Mouse (Mus musculus): ENCODE data around the gene Mmd. TPM values are rescaled to one million over a fixed set of nuclear protein-coding genes. Genes with fewer than 3 reads are reported as not detected.

Gene Mmd
- polyA plus RNA-seq, 1 experiment from 2014 or later: 80.2 TPM

DNA sequence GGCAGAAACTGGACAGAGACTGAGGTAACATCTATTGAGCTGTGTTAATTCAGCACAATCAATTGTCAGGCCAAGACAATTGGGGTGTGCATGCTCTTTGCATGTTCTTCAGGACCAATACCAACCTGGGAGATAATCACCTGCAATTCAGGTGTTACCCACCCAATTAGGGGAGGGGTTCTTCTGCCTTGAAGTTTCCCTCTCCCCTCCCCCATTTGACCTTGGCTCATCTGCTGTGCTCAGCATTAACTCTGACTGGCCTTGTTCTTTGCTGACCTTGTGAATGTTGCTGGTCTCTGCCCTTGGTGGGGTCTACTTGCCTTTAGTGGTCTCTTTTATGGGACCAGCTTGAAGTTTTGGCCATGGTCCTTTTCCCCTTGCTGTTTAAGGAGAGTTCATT is 19.5 kb upstream of the Mmd start:
- H3K27me3 ChIP-seq (ENCODE audit: control insufficient read depth, insufficient read depth, low read length): no peaks in the 10 kb centered on the region
- no peak overlapping the region; the same call in 1 of the 2 replicates for H3K9ac ChIP-seq (ENCODE audit: low read length)
- H3K27ac ChIP-seq (ENCODE audit: low read length): peak overlapping the region; percentile 72
- no peak overlapping the region for H3K4me3 ChIP-seq (ENCODE audit: low read length)
- no peaks in the 10 kb centered on the region for H3K9me3 ChIP-seq (replicated peaks; ENCODE audit: control insufficient read depth, low read length)
- H3K4me2 ChIP-seq (ENCODE audit: low read depth, low read length): no peak overlapping the region
- H3K4me1 ChIP-seq (ENCODE audit: control insufficient read depth, insufficient read depth, low read length): peaks cover 18% of the 10 kb centered on the region
- no peaks in the 10 kb centered on the region for H3K36me3 ChIP-seq (ENCODE audit: control insufficient read depth, insufficient read depth)
- ATAC-seq (replicated peaks; ENCODE audit: extremely low read depth, insufficient read depth, low FRiP score): no peak

DNA sequence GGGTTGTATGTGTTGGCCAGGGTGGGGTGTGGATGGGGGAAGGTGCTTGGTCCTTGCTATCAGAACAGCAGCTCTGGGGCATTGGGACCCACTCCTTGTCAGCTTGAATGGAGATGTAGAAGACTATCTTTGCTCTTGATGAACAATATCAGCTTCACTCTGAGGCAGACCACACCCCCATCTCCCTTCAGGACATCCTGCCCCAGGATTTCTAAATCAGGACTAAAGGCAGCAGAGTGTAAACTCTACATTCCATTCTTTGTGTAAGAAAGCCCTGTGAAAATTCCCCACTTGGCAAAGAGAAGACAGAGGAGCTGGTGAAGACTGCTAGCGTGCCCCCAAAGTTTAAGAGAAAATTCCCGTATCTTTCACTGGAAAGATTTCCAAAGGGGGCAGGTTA is 18.6 kb upstream of the Mmd start:
- 49% methylated on average over 2 of the region's 2 CpGs for WGBS
- no peak overlapping the region for H3K9ac ChIP-seq (ENCODE audit: low read length)
- peak; percentile 60; the same call in 1 of the 2 replicates for ATAC-seq (replicated peaks; ENCODE audit: extremely low read depth, insufficient read depth, low FRiP score)
- no peaks in the 10 kb centered on the region for H3K27me3 ChIP-seq (ENCODE audit: control insufficient read depth, insufficient read depth, low read length)
- no peaks in the 10 kb centered on the region for H3K36me3 ChIP-seq (ENCODE audit: control insufficient read depth, insufficient read depth)
- H3K9me3 ChIP-seq (replicated peaks; ENCODE audit: control insufficient read depth, low read length): no peaks in the 10 kb centered on the region
- H3K4me2 ChIP-seq (ENCODE audit: low read depth, low read length): no peak overlapping the region
- no peak overlapping the region for H3K4me3 ChIP-seq (ENCODE audit: low read length)
- peak overlapping the region; percentile 72 for H3K27ac ChIP-seq (ENCODE audit: low read length)
- H3K4me1 ChIP-seq (ENCODE audit: control insufficient read depth, insufficient read depth, low read length): peaks cover 13% of the 10 kb centered on the region

DNA sequence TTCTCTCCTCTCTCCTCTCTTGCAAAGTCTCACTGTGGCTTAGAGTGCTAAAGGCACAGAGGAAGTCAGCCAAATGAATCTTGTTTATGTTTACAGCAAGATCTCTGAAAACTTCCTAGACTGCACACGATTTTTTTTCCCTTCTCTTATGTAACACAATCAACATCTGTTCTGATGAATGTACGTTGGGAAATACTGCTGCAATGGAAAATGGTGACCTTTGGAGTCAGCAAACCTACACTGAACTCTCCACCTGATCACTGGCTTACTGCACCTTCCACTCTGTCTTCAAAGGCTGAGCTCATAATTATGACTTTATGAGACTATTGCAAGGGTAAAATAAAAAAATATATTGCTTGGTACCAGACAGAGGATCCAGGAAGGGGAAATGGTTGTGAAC is 17.6 kb upstream of the Mmd start:
- H3K4me2 ChIP-seq (ENCODE audit: low read depth, low read length): no peak overlapping the region
- H3K4me3 ChIP-seq (ENCODE audit: low read length): no peak overlapping the region
- H3K9ac ChIP-seq (ENCODE audit: low read length): no peak overlapping the region
- H3K27me3 ChIP-seq (ENCODE audit: control insufficient read depth, insufficient read depth, low read length): no peaks in the 10 kb centered on the region
- H3K4me1 ChIP-seq (ENCODE audit: control insufficient read depth, insufficient read depth, low read length): peaks cover 13% of the 10 kb centered on the region
- peak overlapping the region; percentile 72 for H3K27ac ChIP-seq (ENCODE audit: low read length)
- no peaks in the 10 kb centered on the region for H3K36me3 ChIP-seq (ENCODE audit: control insufficient read depth, insufficient read depth)
- WGBS: 41% methylated on average over 2 of the region's 2 CpGs
- no peak for ATAC-seq (replicated peaks; ENCODE audit: extremely low read depth, insufficient read depth, low FRiP score)
- no peaks in the 10 kb centered on the region for H3K9me3 ChIP-seq (replicated peaks; ENCODE audit: control insufficient read depth, low read length)

DNA sequence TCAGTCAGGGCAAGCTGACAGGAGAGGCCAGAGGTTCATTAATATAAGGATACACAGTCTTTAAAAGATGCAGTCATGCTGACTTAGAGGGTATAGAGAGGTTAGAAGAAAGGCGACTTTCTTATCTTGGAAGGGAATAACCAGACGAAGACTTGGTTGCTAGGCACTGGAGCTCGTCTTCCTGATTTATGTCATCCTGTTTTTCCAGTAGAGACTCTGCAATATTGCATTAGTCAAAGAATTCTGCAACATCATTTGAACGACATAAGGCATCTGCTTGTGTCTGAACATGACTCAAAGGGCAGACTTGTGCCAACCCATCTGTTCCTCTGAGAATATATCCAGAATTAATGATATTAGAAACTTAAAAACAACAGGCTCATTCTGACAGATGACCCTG is 16.6 kb upstream of the Mmd start:
- H3K9ac ChIP-seq (ENCODE audit: low read length): no peak overlapping the region
- WGBS: 32% methylated on average over 4 of the region's 4 CpGs
- no peaks in the 10 kb centered on the region for H3K27me3 ChIP-seq (ENCODE audit: control insufficient read depth, insufficient read depth, low read length)
- no peak overlapping the region for H3K27ac ChIP-seq (ENCODE audit: low read length)
- no peak overlapping the region for H3K4me3 ChIP-seq (ENCODE audit: low read length)
- peaks cover 13% of the 10 kb centered on the region for H3K4me1 ChIP-seq (ENCODE audit: control insufficient read depth, insufficient read depth, low read length)
- no peak overlapping the region for H3K4me2 ChIP-seq (ENCODE audit: low read depth, low read length)
- H3K36me3 ChIP-seq (ENCODE audit: control insufficient read depth, insufficient read depth): no peaks in the 10 kb centered on the region
- H3K9me3 ChIP-seq (replicated peaks; ENCODE audit: control insufficient read depth, low read length): no peaks in the 10 kb centered on the region
- no peak for ATAC-seq (replicated peaks; ENCODE audit: extremely low read depth, insufficient read depth, low FRiP score)

DNA sequence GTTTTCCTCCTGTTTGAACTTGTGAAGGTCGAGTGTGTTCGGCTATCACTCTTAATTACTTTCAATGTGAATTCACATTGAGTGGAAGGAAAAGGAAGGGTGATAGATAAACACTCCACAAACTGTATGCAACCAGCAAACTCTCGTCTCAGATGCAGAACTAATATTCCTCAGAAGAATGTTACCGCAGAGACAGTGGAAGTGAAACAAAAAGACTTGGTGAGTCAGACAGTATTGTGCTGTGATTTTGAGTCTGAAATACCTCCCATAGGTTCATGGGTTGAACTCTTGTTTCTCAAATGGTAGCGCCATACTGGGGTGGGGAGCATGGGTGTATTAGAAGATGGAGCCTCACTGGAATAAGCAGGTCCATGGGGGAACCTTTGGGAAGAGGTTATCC is 14.0 kb upstream of the Mmd start:
- WGBS: 79% methylated on average over 5 of the region's 5 CpGs
- Histone ChIP-seq H3K9me3 (replicated peaks; ENCODE audit: control insufficient read depth, low read length) (no peaks in the 10 kb centered on the region), H3K36me3 (ENCODE audit: control insufficient read depth, insufficient read depth) (no peaks in the 10 kb centered on the region), H3K27ac (ENCODE audit: low read length) (no peak overlapping the region), H3K4me2 (ENCODE audit: low read depth, low read length) (no peak overlapping the region), H3K4me3 (ENCODE audit: low read length) (no peak overlapping the region), H3K4me1 (ENCODE audit: control insufficient read depth, insufficient read depth, low read length) (peaks cover 7% of the 10 kb centered on the region), H3K27me3 (ENCODE audit: control insufficient read depth, insufficient read depth, low read length) (no peaks in the 10 kb centered on the region), H3K9ac (ENCODE audit: low read length) (no peak overlapping the region)
- ATAC-seq (replicated peaks; ENCODE audit: extremely low read depth, insufficient read depth, low FRiP score): no peak

DNA sequence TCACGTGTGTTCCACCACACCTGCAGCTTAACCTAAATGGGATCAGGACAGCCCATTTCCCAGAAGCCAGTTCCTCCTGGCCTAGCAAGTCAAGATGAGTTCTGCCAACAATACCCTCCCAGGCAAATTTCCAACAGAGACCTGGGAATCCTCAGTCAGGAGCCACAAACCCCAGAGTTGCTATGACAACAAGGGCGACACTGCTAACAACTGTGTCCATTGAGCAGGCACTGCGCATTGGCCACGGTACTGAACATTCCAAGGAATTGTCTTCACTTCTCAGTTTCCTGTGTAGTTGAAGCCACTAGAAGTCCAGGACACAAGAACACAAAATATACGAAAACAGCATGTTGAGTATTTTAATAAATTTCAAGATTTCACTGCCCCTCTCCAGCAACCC is 11.6 kb upstream of the Mmd start:
- Histone ChIP-seq H3K27ac (ENCODE audit: low read length) (no peak overlapping the region), H3K4me1 (ENCODE audit: control insufficient read depth, insufficient read depth, low read length) (no peaks in the 10 kb centered on the region), H3K9ac (ENCODE audit: low read length) (no peak overlapping the region), H3K4me2 (ENCODE audit: low read depth, low read length) (no peak overlapping the region), H3K4me3 (ENCODE audit: low read length) (no peak overlapping the region), H3K27me3 (ENCODE audit: control insufficient read depth, insufficient read depth, low read length) (no peaks in the 10 kb centered on the region), H3K9me3 (replicated peaks; ENCODE audit: control insufficient read depth, low read length) (no peaks in the 10 kb centered on the region), H3K36me3 (ENCODE audit: control insufficient read depth, insufficient read depth) (no peaks in the 10 kb centered on the region)
- WGBS: 75% methylated on average over 5 of the region's 5 CpGs
- ATAC-seq (replicated peaks; ENCODE audit: extremely low read depth, insufficient read depth, low FRiP score): no peak

DNA sequence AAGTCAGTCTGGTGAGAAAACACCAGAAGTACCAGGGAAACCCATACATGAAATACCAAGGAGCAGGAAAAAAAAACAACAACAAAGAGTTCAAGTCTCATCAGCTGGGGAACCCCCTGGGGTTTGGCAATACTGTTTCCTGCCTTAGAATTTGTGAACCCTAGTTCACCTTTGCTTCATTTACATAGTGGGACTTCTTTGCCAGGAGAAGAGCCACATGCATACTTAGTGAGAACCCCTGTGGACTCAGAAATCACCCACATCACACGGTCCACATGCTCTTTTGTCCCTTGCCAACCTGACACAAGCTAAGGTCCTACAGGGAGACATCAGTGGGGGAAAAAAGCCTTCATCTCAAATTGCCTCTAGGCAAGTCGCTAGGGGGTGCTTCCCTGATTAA is 10.6 kb upstream of the Mmd start:
- Histone ChIP-seq H3K9ac (ENCODE audit: low read length) (no peak overlapping the region), H3K36me3 (ENCODE audit: control insufficient read depth, insufficient read depth) (no peaks in the 10 kb centered on the region), H3K27me3 (ENCODE audit: control insufficient read depth, insufficient read depth, low read length) (no peaks in the 10 kb centered on the region), H3K27ac (ENCODE audit: low read length) (no peak overlapping the region), H3K9me3 (replicated peaks; ENCODE audit: control insufficient read depth, low read length) (no peaks in the 10 kb centered on the region), H3K4me2 (ENCODE audit: low read depth, low read length) (no peak overlapping the region), H3K4me3 (ENCODE audit: low read length) (no peak overlapping the region), H3K4me1 (ENCODE audit: control insufficient read depth, insufficient read depth, low read length) (no peaks in the 10 kb centered on the region)
- WGBS: 36% methylated on average over 2 of the region's 2 CpGs
- ATAC-seq (replicated peaks; ENCODE audit: extremely low read depth, insufficient read depth, low FRiP score): no peak

DNA sequence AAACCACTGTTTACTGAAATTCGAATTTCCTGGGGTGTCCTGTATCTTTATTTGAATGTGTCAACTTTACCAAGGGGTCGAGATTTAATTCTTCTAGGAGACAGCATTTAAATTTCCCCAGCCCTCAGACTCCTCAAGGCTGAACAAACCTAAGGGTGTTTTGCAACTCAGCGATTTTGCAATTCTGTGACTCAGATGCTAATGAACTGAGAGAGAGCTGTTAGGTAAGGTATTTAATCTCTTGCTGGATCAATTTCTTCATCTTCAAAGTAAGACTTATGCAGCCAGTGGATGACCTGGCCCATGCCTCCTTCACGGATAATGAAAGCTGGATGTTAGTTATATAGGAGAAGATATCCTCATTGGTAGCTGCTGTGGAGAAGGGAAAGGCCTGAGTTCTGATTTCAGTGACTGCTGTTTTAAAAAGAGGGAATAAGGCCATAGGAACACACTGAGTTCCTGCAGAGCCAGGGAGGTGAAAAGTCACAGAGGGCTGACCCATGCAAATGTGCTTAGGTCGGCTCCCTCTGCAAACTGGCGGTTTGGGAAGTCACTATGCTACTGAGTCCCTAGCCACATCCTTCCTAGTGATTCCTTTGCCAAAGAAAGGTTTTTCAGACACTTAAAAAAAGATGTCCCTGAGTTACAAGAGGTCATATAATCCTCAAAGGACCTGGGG is 8.5 kb upstream of the Mmd start:
- H3K4me2 ChIP-seq (ENCODE audit: low read depth, low read length): no peak overlapping the region
- no peaks in the 10 kb centered on the region for H3K9me3 ChIP-seq (replicated peaks; ENCODE audit: control insufficient read depth, low read length)
- no peak for ATAC-seq (replicated peaks; ENCODE audit: extremely low read depth, insufficient read depth, low FRiP score)
- H3K4me3 ChIP-seq (ENCODE audit: low read length): no peak overlapping the region
- H3K4me1 ChIP-seq (ENCODE audit: control insufficient read depth, insufficient read depth, low read length): no peaks in the 10 kb centered on the region
- H3K27ac ChIP-seq (ENCODE audit: low read length): no peak overlapping the region
- H3K9ac ChIP-seq (ENCODE audit: low read length): no peak overlapping the region
- H3K27me3 ChIP-seq (ENCODE audit: control insufficient read depth, insufficient read depth, low read length): no peaks in the 10 kb centered on the region
- no peaks in the 10 kb centered on the region for H3K36me3 ChIP-seq (ENCODE audit: control insufficient read depth, insufficient read depth)
- 32% methylated on average over 6 of the region's 6 CpGs for WGBS

DNA sequence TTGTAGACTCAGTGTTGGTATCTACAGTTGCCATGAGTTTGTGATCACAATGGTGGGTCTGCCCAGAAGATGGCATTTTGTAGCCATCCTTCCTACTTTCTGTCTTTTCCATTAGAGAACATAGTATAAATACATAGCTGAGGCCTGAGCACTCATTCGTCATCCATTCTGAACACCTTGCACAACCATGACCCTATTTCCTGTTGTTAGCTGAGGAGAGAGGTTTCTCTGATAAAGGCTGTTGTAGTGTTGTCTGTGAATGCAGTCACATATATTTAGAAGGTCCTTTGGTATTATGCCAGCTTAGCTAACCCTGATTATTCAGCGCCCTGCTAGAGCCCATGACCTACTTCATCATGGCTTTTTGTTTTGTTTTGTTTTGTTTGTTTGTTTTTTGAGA is 7.4 kb upstream of the Mmd start:
- H3K9me3 ChIP-seq (replicated peaks; ENCODE audit: control insufficient read depth, low read length): no peaks in the 10 kb centered on the region
- no peaks in the 10 kb centered on the region for H3K36me3 ChIP-seq (ENCODE audit: control insufficient read depth, insufficient read depth)
- no peaks in the 10 kb centered on the region for H3K27me3 ChIP-seq (ENCODE audit: control insufficient read depth, insufficient read depth, low read length)
- no peak for ATAC-seq (replicated peaks; ENCODE audit: extremely low read depth, insufficient read depth, low FRiP score)
- no peak overlapping the region for H3K4me3 ChIP-seq (ENCODE audit: low read length)
- H3K4me2 ChIP-seq (ENCODE audit: low read depth, low read length): no peak overlapping the region
- no peaks in the 10 kb centered on the region for H3K4me1 ChIP-seq (ENCODE audit: control insufficient read depth, insufficient read depth, low read length)
- H3K27ac ChIP-seq (ENCODE audit: low read length): no peak overlapping the region
- 36% methylated on average over 2 of the region's 2 CpGs for WGBS
- no peak overlapping the region for H3K9ac ChIP-seq (ENCODE audit: low read length)

Measured in heart, embryonic 16.5 days (tissue).